Mouse (Mus musculus) central nervous system, embryonic 11.5 days (tissue): ENCODE measurements around the gene Maco1. TPM values are rescaled to one million over a fixed set of nuclear protein-coding genes. Genes with fewer than 3 reads are reported as not detected.

Experiments used
- polyA plus RNA-seq: library from polyadenylated mRNA; depleted of rRNA; stranded (reverse); fragments of >200 nt; gene quantifications from 2 replicates; pipeline ENCODE4 v1.2.3, GENCODE M21; 2012; rRNA removed

Gene Maco1
- 39.1 and 45.2 TPM in 2 replicates for polyA plus RNA-seq

GRCm38 (mm10) chr4:134853259-134853636, at the start of gene Maco1:
Gene Maco1 (minus strand): TSS chr4:134853345.

DNA sequence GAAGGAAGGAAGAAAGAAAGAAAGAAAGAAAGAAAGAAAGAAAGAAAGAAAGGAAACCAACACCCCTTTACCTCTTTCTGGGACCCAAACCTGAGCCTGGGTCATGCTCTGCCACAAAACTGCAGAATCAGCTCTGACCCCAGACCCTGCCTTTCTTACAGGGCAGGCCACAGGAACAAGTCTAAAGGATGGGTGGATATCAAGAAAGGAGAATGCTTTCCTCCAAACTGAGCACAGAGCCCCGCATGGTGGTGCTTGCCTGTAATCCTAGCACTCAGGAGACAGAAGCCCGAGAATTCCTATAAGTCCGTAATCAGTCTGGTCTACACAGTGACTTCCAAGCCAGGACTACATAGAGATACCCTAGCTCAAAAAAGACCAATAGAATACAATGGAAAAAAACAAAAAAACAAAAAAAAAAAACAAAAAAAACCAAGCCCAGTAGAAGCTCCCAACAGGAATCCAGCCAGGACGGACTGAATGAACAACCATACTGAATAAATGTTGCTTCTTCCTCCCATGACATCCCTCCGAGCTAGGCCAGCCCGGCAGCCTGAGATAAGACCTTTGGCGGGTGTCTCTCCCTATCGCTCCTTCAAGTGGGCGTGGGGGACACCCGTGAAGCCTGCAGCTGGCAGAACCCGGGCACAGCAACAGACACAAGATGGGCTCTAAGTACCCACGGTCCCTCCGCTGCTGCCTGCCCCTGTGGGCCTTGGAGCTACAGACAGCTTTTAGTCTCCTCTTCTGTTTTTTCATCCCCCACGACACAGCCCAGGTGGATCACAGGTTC, 11.0 kb upstream of the Maco1 start, which contains the start of gene Rhd:
Gene Rhd, plus strand, starts transcription at position 600 of the 793 bp plus-strand sequence.

DNA sequence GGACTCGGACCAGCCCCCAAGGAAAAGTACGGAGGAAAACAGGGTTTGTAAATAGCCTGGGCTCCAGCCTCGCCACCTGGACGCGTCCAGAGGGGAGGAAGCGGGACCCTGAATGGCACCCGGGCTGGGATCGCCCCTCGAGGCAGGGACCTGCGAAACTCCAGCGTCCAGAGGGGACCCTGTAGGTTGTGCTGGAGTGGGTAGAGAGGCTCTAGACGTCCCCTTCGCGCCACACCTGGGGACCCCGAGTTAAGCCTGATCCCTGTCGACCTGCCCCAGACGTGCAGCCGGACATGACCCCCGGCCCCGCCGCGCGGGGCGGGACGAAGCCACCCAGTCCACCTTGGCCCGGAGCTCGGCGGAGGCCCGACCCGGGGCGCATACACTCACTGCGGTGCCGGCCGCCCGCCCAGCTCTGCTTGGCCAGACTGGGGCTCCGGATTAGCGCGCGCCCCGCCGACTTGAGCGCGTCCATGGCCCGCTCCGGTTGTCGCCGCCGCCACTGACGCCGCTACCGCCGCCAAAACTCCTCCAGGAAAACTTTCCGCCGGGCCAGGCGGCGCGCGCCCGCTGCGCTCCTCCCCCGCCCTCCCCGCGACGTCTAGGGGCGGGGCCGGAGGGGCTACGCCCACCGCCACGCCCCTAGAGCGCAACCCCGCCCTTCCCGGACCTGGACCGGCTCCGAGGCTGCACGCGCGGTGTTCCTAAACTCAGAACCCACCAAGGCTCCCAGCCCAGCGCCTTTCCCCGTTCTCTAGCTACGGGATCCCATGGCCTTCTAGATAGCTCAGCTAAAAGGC, 85.5 kb downstream of the Maco1 start, which contains the start of gene Ldlrap1:
Gene Ldlrap1, minus strand, starts transcription at position 599 of the 800 bp plus-strand sequence.

Other genes starting within 250 kb of the Maco1 start
- 6.4 and 7.6 TPM in 2 replicates for gene Man1c1, start 149.1 kb downstream of the Maco1 start, polyA plus RNA-seq
- 4.0 and 8.4 TPM in 2 replicates for gene Ldlrap1, start 85.3 kb downstream of the Maco1 start, polyA plus RNA-seq
- gene Rhd, start 11.2 kb upstream of the Maco1 start, polyA plus RNA-seq: 15.6 and 18.5 TPM in 2 replicates
- gene Tmem50a, start 61.7 kb upstream of the Maco1 start, polyA plus RNA-seq: 91.3 and 98.5 TPM in 2 replicates
- 406 and 438 TPM in 2 replicates for gene Rsrp1, start 70.2 kb upstream of the Maco1 start, polyA plus RNA-seq
- gene Syf2, start 77.6 kb upstream of the Maco1 start, polyA plus RNA-seq: 70.0 and 114 TPM in 2 replicates